Mouse (Mus musculus) CH12F3 (cell line): ENCODE measurements around the gene Gba2.
"Not testable (repeated sequence)": the region's sequence is repeated elsewhere in the genome, so short reads cannot be mapped to it uniquely, and the experiment has no call there.

ENCODE experiments used
- in situ Hi-C: fragments of 300-500 bp; cut with MboI; formaldehyde crosslinking; loops from 2 replicates; pipeline ENCODE4 v1.14.3; 2020; ENCODE audit warnings: low sequenced_read_pairs

The Gba2 gene

DNA sequence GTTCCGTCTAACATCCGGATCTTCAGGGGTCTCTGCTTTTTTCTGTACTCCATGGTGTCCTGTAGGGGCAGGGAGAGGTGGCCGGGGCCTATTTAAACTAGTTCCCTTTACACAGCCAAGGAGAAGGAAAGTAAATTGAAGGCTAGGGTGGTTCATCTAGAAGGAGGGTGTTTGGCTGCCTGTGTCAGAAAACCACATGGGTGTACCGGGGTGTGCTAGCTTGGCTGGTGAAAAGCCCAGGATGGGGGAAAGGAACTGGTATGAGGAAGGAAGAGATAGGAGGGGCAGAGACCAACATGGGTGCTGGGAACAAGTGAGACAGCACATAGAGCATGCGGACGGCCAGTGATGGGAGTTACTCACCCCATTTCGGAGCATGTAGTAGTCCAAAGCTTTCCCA, 22.7 kb downstream of the Gba2 start:
- in situ Hi-C loops: no loop called here

DNA sequence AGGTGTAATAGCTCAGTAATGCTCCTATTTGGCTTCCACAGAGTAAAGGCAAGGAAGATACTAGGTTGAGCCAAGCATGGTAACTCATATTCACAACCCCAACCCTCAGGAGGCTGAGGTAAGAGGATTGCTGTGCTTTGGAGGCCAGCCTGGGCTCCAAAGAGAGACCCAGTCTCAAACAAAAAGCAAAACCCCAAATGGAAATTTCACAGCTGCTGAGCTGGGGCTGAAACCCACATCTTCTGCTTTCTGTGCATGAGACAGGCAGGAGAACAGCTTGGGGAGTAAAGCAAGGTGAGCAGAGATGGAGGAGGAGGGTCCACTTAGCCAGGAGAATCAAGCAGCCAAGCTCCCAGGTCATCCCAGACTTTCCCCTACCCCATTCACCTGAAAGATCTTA, 24.8 kb downstream of the Gba2 start:
- in situ Hi-C loops: no loop called here

- in situ Hi-C loops: no loop called here
Observed at GRCm38 (mm10) chr4:43552437-43552836, 26.2 kb downstream of the Gba2 start.

DNA sequence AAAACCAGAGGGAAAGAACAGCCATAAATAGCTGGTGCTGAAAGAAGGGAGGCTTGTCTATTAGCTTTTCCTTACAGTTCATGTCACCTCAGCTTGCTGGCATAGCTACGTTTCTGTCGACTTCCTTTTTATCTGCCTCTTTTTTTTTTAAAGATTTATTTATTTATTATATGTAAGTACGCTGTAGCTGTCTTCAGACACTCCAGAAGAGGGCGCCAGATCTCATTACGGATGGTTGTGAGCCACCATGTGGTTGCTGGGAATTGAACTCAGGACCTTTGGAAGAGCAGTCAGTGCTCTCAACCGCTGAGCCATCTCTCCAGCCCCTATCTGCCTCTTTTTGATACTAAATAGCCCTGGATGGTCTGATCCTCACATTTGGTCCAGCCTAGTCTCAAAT, 26.8 kb downstream of the Gba2 start:
- in situ Hi-C loops: not testable (repeated sequence)

- in situ Hi-C loops: no loop called here
Observed at GRCm38 (mm10) chr4:43549055-43549454, 29.6 kb downstream of the Gba2 start.

DNA sequence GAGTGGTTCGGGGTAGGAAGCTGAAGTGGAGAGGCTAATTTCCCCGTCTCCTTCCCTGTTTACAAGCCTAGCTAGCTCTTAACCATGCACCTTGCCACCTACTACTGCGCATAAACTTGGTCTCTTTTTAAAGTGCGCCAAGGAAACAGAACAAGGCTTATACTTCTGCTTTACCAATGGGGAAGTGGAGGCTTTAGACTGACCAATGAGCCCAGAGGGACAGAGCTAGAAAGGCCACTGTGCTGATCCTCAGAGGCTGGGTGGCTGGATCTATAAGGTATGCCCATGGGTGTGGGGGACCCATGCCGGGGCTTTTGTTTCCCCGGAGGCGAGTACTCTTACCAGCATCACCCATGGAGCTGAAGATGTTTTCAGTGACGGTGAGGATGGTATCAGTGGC, 31.5 kb downstream of the Gba2 start:
- in situ Hi-C loops: no loop called here

GRCm38 (mm10) chr4:43546375-43547047, 32.2 kb downstream of the Gba2 start:
- in situ Hi-C loops: no loop called here

GRCm38 (mm10) chr4:43542044-43542443, 36.6 kb downstream of the Gba2 start:
- in situ Hi-C loops: no loop called here

DNA sequence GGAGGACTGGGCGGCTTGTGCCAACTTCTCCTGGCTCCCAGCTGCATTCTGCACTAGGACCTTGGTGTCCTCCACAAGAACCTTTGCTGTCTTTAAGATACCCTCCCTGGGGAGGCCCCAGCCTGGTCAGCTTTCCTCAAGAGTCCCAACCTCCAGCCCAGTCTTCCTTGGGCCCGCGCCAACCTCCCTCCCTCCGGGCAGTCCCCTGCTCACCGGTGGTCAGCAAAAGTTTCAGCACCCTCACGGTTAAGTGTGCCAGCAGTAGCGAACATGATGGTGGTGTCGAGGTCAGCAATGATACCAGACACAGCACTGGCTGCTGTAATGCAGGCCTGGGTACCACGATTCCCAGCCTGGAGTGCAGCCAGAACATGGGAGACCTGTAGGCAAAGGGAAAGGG, 42.6 kb downstream of the Gba2 start:
- in situ Hi-C loops: no loop called here

GRCm38 (mm10) chr4:43535628-43536027, 43.0 kb downstream of the Gba2 start:
- in situ Hi-C loops: no loop called here

DNA sequence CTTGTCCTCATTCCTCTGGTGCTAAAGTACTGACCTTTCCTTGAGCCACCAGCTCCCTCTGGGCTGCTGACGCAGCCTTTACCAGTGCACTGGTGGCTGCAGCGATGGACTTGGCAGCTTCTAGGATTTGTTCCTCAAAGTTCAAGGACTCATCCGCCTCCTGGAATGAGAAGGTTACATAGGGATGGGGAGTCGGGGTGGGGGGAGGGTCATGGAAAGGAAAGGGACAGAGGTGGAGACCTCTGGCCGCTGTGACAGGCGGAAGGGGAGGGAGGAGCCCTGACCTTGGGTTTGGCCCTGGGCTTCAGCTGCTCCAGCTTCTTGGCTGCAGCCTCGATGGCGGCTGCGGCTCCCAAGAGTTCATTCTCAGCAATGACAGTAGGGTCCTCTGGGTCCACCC, 45.4 kb downstream of the Gba2 start:
- in situ Hi-C loops: no loop called here

- in situ Hi-C loops: no loop called here
Observed at GRCm38 (mm10) chr4:43530581-43530980, 48.1 kb downstream of the Gba2 start.

- in situ Hi-C loops: no loop called here
Observed at GRCm38 (mm10) chr4:43530081-43530501, 48.6 kb downstream of the Gba2 start.

DNA sequence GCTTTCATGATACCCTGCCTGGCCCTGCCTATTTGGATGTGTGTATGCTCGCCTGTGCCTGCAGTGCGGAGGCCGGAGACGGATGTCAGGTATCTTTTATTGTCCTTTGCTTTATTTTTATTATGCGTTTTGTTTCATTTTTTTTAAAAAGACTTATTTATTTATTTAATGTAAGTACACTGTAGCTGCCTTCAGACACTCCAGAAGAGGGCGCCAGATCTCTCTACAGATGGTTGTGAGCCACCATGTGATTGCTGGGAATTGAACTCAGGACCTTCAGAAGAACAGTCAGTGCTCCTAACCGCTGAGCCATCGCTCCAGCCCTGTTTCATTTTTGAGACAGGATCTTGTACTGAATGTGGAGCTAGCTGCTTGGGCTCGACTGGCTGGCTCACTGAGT, 50.2 kb downstream of the Gba2 start:
- in situ Hi-C loops: no loop called here

DNA sequence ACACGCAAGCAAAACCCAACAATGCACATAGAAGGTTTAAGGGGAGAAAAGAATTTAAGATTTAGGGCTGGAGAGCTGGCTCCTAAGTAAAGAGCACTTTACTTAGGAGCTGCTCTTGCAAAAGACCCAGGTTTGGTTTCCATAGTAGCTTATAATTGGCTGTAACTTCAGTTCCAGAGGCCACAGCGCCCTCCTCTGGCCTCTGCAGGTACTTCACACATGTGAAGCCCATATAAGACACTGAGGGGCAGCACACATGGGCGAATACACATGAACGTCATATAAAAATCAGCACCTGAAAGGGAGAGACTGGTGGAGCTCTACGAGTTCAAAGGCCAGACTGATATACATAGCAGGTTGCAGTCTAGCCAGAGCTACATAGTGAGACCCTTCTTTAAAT, 50.8 kb downstream of the Gba2 start:
- in situ Hi-C loops: no loop called here

GRCm38 (mm10) chr4:43519956-43520355, 58.7 kb downstream of the Gba2 start:
- in situ Hi-C loops: no loop called here

- in situ Hi-C loops: no loop called here
Observed at GRCm38 (mm10) chr4:43519551-43519950, 59.1 kb downstream of the Gba2 start.
